Mouse (Mus musculus) liver (tissue): ENCODE measurements around the gene BC049352.

Experiments used
- DNase-seq: peaks from one replicate; pipeline ENCODE4 v3.0.0-alpha.2; 2020; ENCODE audit warnings: mixed read lengths

The BC049352 gene

GRCm38 (mm10) chr9:45251990-45252389, 70.2 kb downstream of the BC049352 start:
- no peak for DNase-seq

GRCm38 (mm10) chr9:45252395-45252794, 70.6 kb downstream of the BC049352 start:
- DNase-seq = no peak

- no peak for DNase-seq
These were observed 72.2 kb downstream of the BC049352 start for GRCm38 (mm10) chr9:45254021-45254420.

GRCm38 (mm10) chr9:45254605-45255004, 72.8 kb downstream of the BC049352 start:
- no peak for DNase-seq

- no peak for DNase-seq
These were observed 73.6 kb downstream of the BC049352 start for GRCm38 (mm10) chr9:45255431-45255830.

GRCm38 (mm10) chr9:45255967-45256366, 74.2 kb downstream of the BC049352 start:
- no peak for DNase-seq

- DNase-seq = no peak
These were observed 77.3 kb downstream of the BC049352 start for GRCm38 (mm10) chr9:45259065-45259464.

GRCm38 (mm10) chr9:45261466-45261865, 79.7 kb downstream of the BC049352 start:
- no peak for DNase-seq

GRCm38 (mm10) chr9:45261872-45262271, 80.1 kb downstream of the BC049352 start:
- no peak for DNase-seq

- no peak for DNase-seq
These were observed 85.3 kb downstream of the BC049352 start for GRCm38 (mm10) chr9:45267099-45267498.

GRCm38 (mm10) chr9:45268079-45268478, 86.3 kb downstream of the BC049352 start:
- DNase-seq = no peak

- DNase-seq = peak; percentile 43
These were observed 87.0 kb downstream of the BC049352 start, which contains the start of gene Il10ra for GRCm38 (mm10) chr9:45268597-45269325. Il10ra (minus strand) TSS chr9:45269149.

- no peak for DNase-seq
These were observed 90.4 kb downstream of the BC049352 start for GRCm38 (mm10) chr9:45272213-45272612.

- DNase-seq = peak; percentile 44
These were observed 92.4 kb downstream of the BC049352 start for GRCm38 (mm10) chr9:45274218-45274617.

- DNase-seq = no peak
These were observed 92.8 kb downstream of the BC049352 start for GRCm38 (mm10) chr9:45274635-45275034.

- no peak for DNase-seq
These were observed 98.3 kb downstream of the BC049352 start for GRCm38 (mm10) chr9:45280059-45280458.

- no peak for DNase-seq
These were observed 99.1 kb downstream of the BC049352 start for GRCm38 (mm10) chr9:45280891-45281290.

GRCm38 (mm10) chr9:45282466-45282865, 100.7 kb downstream of the BC049352 start:
- DNase-seq = no peak

GRCm38 (mm10) chr9:45291481-45292168, 109.8 kb downstream of the BC049352 start:
- DNase-seq = no peak

- no peak for DNase-seq
These were observed 112.6 kb downstream of the BC049352 start for GRCm38 (mm10) chr9:45294210-45295011.

- DNase-seq = peak; percentile 70
These were observed 117.6 kb downstream of the BC049352 start for GRCm38 (mm10) chr9:45299231-45300006.
